Mouse (Mus musculus) G1E (cell line): ENCODE measurements at regions not wholly inside any gene's neighbourhood (a gene's known extent, or its start where the extent isn't known, plus 50 kb on each side); places are given as distances from the start of the nearest gene placed in this dataset.

Experiments
- CTCF ChIP-seq: IDR thresholded peaks from 2 replicates; pipeline ENCODE4 v1.5.1; 2012; ENCODE audit warnings: low read depth, low read length, inconsistent platforms, mixed read lengths
- GATA1 ChIP-seq: IDR thresholded peaks from 2 replicates; pipeline ENCODE4 v1.6.1; 2012; ENCODE audit warnings: borderline replicate concordance, low read length, inconsistent platforms, mixed read lengths
- GATA2 ChIP-seq: IDR thresholded peaks from 2 replicates; pipeline ENCODE4 v1.6.1; 2012; ENCODE audit warnings: low read depth, low read length, inconsistent platforms, borderline replicate concordance
- TAL1 ChIP-seq: conservative IDR thresholded peaks from 2 replicates; pipeline ENCODE4 v1.6.1; 2012; ENCODE audit warnings: low read depth, low read length, inconsistent platforms, mixed read lengths

DNA sequence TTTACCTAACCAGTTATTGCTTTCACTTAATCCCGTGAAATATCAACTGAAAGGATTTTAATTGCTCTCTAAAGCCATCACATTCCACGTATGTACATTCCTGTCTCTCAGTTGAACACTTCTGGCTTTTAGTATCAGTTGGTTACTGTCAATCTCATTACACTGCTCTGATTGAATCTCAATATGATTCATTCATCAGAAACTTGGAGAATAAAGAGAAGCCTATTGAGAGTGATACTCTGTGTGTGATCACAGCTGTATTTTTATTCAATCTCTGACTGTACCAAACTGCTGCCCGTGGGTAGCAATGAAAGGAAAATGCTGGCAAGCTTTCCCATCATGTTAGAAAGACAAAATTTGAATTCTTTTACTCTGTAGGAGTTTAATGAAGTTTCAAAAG is 957.5 kb upstream of the Gm38303 start:
- no peak for TF ChIP-seq CTCF
- TF ChIP-seq GATA1: no peak
- TF ChIP-seq GATA2: no peak
- no peak for TF ChIP-seq TAL1
